Mouse (Mus musculus) bone marrow, adult 2 months (tissue): ENCODE measurements at regions not wholly inside any gene's neighbourhood (a gene's known extent, or its start where the extent isn't known, plus 50 kb on each side); places are given as distances from the start of the nearest gene placed in this dataset.

Source experiments
- CTCF ChIP-seq: fragments of 200-500 bp; IDR thresholded peaks from 2 replicates; pipeline ENCODE4 v1.5.1; 2011; ENCODE audit warnings: low read length, control low read depth; ENCODE audit not compliant: control insufficient read depth, insufficient read depth
- POLR2A ChIP-seq: fragments of 200-500 bp; IDR thresholded peaks from 2 replicates; pipeline ENCODE4 v1.6.1; 2011; ENCODE audit warnings: low read depth, mild to moderate bottlenecking, control low read depth, low read length, borderline replicate concordance; ENCODE audit not compliant: control insufficient read depth

GRCm38 (mm10) chr15:59807723-59808122 lies 208.7 kb downstream of the 4933412E24Rik start:
- no peak for TF ChIP-seq CTCF
- TF ChIP-seq POLR2A = no peak
